Mouse (Mus musculus) megakaryocyte-erythroid progenitor cell, adult 5-6 weeks (primary cell): ENCODE results near the gene Susd4. TPM values are rescaled to one million over a fixed set of nuclear protein-coding genes. Genes with fewer than 3 reads are reported as not detected.

ENCODE experiments used
- total RNA-seq, 2 experiments: library from RNA; stranded (forward) in 1 of 2; stranded (reverse) in 1 of 2; fragments of 200-1000, 215-1000 nt in 1 of 2; fragments of >200 nt in 1 of 2; fragmentation: Nextera tagmentation in 1 of 2; gene quantifications; 2 replicates each; pipeline ENCODE4 v1.2.3; 2014 to 2017

Gene Susd4
- total RNA-seq, 2 experiments from 2014 or later, result 0.26 TPM; not detected in 1

Other genes starting within 250 kb of the Susd4 start
- gene Capn2, start 246.3 kb upstream of the Susd4 start, total RNA-seq (2014; fragmentation: Nextera tagmentation), result 2.4 and 6.1 TPM in 2 replicates
- 7.2 and 16.2 TPM in 2 replicates for gene Capn2, start 246.3 kb upstream of the Susd4 start, total RNA-seq (2017)
- not detected in 2 replicates for gene Capn8, start 198.9 kb upstream of the Susd4 start, total RNA-seq (2014; fragmentation: Nextera tagmentation)
- not detected in 2 replicates for gene Capn8, start 198.9 kb upstream of the Susd4 start, total RNA-seq (2017)
- gene Ccdc185, start 14.7 kb upstream of the Susd4 start, total RNA-seq (2014; fragmentation: Nextera tagmentation), result not detected in 2 replicates
- not detected in 2 replicates for gene Ccdc185, start 14.7 kb upstream of the Susd4 start, total RNA-seq (2017)
- gene Tlr5, start 190.9 kb downstream of the Susd4 start, total RNA-seq (2014; fragmentation: Nextera tagmentation), result not detected in 2 replicates
- not detected in 2 replicates for gene Tlr5, start 190.9 kb downstream of the Susd4 start, total RNA-seq (2017)